Mouse (Mus musculus) urinary bladder, postnatal 10 days (tissue): ENCODE measurements around the gene Gpx7.
A peak's percentile ranks its signal among the peaks of the same experiment; 100 is the strongest.

Source experiments
- DNase-seq: peaks from one replicate; pipeline ENCODE4 v3.0.0; 2022; ENCODE audit warnings: low spot score

Gpx7 gene

GRCm38 (mm10) chr4:108406861-108407401 is at the start of gene Gpx7:
TSS of gene Gpx7 (minus strand) at chr4:108406961.
- DNase-seq: no peak

GRCm38 (mm10) chr4:108456028-108456427 is 49.3 kb upstream of the Gpx7 start:
- DNase-seq: no peak

- DNase-seq: no peak
Measured at GRCm38 (mm10) chr4:108448091-108448490, 41.3 kb upstream of the Gpx7 start.

GRCm38 (mm10) chr4:108438082-108438840 is 31.5 kb upstream of the Gpx7 start:
- no peak for DNase-seq

GRCm38 (mm10) chr4:108436225-108436624 is 29.5 kb upstream of the Gpx7 start:
- DNase-seq: no peak

- DNase-seq: no peak
Measured at GRCm38 (mm10) chr4:108435646-108436045, 28.9 kb upstream of the Gpx7 start.

- no peak for DNase-seq
Measured at GRCm38 (mm10) chr4:108434781-108435180, 28.0 kb upstream of the Gpx7 start.

GRCm38 (mm10) chr4:108434221-108434620 is 27.5 kb upstream of the Gpx7 start:
- DNase-seq: no peak

GRCm38 (mm10) chr4:108433341-108433740 is 26.6 kb upstream of the Gpx7 start:
- DNase-seq: no peak

GRCm38 (mm10) chr4:108431561-108431936 is 24.8 kb upstream of the Gpx7 start:
- DNase-seq: no peak

- DNase-seq: no peak
Measured at GRCm38 (mm10) chr4:108430656-108431560, 24.1 kb upstream of the Gpx7 start.

GRCm38 (mm10) chr4:108428341-108428721 is 21.6 kb upstream of the Gpx7 start:
- no peak for DNase-seq

GRCm38 (mm10) chr4:108427719-108428340 is 21.1 kb upstream of the Gpx7 start:
- DNase-seq: no peak

GRCm38 (mm10) chr4:108424587-108424986 is 17.8 kb upstream of the Gpx7 start:
- no peak for DNase-seq

- DNase-seq: no peak
Measured at GRCm38 (mm10) chr4:108407621-108408020, 860 bp upstream of the Gpx7 start.

- peak; percentile 18 for DNase-seq
Measured at GRCm38 (mm10) chr4:108406138-108406860, 462 bp downstream of the Gpx7 start.

GRCm38 (mm10) chr4:108405766-108406137 is 1.0 kb downstream of the Gpx7 start:
- no peak for DNase-seq

GRCm38 (mm10) chr4:108403861-108404635 is 2.7 kb downstream of the Gpx7 start:
- DNase-seq: no peak

- no peak for DNase-seq
Measured at GRCm38 (mm10) chr4:108400395-108400794, 6.4 kb downstream of the Gpx7 start.

- no peak for DNase-seq
Measured at GRCm38 (mm10) chr4:108394236-108394635, 12.5 kb downstream of the Gpx7 start.

- no peak for DNase-seq
Measured at GRCm38 (mm10) chr4:108392558-108392957, 14.2 kb downstream of the Gpx7 start.
